Mouse (Mus musculus) left cerebral cortex, adult 2 months (tissue): ENCODE data around the gene Spef2. TPM values are rescaled to one million over a fixed set of nuclear protein-coding genes. Genes with fewer than 3 reads are reported as not detected.
"Not testable (repeated sequence)": the region's sequence is repeated elsewhere in the genome, so short reads cannot be mapped to it uniquely, and the experiment has no call there.

Source experiments
- DNase-seq, 2 experiments: peaks; one replicate each; pipeline ENCODE4 v3.0.0; 2021 to 2022; ENCODE audit warnings: low spot score in 2 of 2, mixed read lengths in 1 of 2; ENCODE audit errors: extremely low spot score in 1 of 2
- H3K27ac ChIP-seq: fragments of 200-600 bp; 2 replicates; pipeline ENCODE4 v1.8.1; 2022
- H3K4me3 ChIP-seq: fragments of 200-600 bp; 2 replicates; pipeline ENCODE4 v1.8.1; 2022
- CTCF ChIP-seq: fragments of 200-600 bp; IDR thresholded peaks from 2 replicates; pipeline ENCODE4 v1.8.1; 2022; ENCODE audit warnings: antibody characterized with exemption, mild to moderate bottlenecking, moderate library complexity
- intact Hi-C: fragments of 180-260 bp; cut with DNase I; formaldehyde crosslinking; loops from one replicate; pipeline ENCODE4 v1.15.1; 2025
- long read RNA-seq, 2 experiments: library from polyadenylated mRNA; stranded (forward); transcript quantifications; one replicate each; pipeline ENCODE4 v2.0.0; 2021; ENCODE audit warnings: borderline mapping rate in 2 of 2
- total RNA-seq, 2 experiments: library from RNA; stranded (reverse); gene quantifications; 2 replicates each; pipeline ENCODE4 v1.2.3; 2021

Gene Spef2
- total RNA-seq: under 1 TPM; 0.68 to 0.72 TPM
- long read RNA-seq, experiment 1: 0 reads
- long read RNA-seq, experiment 2: 0 reads

DNA sequence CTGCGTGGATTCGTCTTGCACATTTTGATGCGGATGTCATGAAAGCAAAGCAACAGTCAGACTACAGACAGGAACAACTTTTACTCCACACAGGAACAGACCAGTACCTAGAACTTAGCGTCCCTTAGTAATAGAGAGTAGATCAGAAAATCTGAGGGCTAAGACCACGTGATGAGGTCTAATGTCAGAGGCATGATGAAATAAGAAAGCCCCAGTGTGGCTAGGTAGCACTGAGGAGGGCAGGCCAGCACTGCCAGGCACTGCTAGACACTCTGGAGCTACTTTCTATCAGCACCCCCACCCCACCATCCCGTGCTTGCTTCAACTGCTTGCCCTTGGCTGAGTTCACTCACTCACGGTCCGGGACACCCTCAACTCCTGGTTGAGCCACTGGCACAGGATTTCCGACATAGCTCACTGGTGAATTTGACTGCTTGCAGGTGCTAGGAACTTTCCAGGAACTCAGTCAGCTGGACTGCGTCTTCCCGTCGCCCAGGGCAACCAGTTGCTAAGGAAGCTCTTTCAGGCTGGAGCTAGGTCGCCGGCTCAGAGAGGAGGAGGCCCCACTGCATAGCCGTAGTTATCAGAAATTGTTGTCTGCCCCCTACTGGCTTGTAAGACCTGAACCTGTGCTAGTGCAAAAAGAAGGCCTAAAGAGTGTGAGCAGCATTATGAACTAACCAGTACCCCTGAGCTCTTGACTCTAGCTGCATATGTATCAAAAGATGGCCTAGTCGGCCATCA lies at the start of gene Spef2:
Gene Spef2 (minus strand): TSS at position 510 of the 744 bp plus-strand sequence.
- TF ChIP-seq CTCF: peak; percentile 42
- intact Hi-C loops: loop anchor here (10.0 kb wide), 1 partner anchor 294 kb away; no protein-coding TSS in a partner anchor
- DNase-seq: peak; percentile 33 to 39
- peak within 1 kb of the TSS; percentile 30 for H3K4me3 ChIP-seq
- H3K27ac ChIP-seq: no peak within 1 kb of the TSS

DNA sequence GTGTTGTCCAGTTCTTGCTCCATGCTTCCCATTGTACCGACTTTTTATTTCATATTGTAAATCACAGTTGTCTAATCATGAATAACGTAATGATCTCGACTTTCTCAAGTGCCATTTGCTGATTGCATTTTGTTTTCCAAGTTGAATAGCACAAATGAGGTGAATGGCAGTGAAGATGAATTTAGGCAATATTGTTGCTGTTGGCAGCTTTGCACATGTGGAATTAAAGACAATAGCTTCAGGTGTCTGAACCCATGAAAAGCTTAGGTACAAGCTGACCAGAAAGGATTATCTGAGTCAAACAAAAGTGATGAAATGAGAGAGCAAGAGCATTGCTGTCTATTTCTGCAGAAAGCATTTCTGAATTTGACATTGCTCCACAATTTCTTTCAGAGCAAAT lies 45.5 kb upstream of the Spef2 start:
- Histone ChIP-seq H3K27ac (no peak overlapping the region), H3K4me3 (no peak overlapping the region)
- TF ChIP-seq CTCF: no peak
- DNase-seq: no peak
- intact Hi-C loops: no loop called here

DNA sequence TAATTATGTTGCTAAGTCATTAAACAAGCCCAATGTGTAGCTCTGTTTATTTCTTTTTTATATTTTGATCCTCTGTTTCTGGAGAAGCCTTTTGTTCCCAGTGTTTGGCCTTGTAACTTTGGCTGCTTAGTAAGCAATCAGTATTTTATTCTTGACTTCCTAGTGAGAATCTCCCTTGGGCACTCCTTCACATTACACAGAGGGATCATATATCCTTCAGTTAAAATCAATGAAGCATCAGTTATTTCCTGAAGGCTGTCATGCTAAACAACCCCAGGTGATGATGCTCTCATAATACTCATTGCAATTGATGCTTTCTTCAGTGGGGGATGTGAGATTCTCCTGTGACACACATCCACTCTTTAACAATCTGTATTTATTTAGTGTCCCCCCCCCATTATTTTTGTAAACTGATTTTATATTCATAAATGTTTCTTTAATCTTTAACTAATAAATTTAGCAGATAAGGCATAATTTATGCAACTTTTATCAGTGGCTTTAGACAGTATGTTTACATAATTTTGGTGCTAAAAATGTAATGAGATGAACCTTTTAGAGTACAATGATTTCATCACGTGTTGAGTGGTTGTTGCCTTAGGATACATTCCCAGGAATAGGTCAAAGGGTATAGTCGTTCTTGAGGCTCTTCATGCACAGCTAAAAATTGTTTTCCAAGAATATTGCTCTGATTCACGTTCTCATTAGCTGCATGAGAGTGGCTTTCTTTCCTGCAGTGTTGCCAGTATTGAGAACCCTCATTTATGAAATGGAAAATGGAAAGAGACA lies 39.8 kb upstream of the Spef2 start:
- no peak overlapping the region for H3K4me3 ChIP-seq
- DNase-seq: no peak
- intact Hi-C loops: no loop called here
- no peak overlapping the region for H3K27ac ChIP-seq
- TF ChIP-seq CTCF: no peak

DNA sequence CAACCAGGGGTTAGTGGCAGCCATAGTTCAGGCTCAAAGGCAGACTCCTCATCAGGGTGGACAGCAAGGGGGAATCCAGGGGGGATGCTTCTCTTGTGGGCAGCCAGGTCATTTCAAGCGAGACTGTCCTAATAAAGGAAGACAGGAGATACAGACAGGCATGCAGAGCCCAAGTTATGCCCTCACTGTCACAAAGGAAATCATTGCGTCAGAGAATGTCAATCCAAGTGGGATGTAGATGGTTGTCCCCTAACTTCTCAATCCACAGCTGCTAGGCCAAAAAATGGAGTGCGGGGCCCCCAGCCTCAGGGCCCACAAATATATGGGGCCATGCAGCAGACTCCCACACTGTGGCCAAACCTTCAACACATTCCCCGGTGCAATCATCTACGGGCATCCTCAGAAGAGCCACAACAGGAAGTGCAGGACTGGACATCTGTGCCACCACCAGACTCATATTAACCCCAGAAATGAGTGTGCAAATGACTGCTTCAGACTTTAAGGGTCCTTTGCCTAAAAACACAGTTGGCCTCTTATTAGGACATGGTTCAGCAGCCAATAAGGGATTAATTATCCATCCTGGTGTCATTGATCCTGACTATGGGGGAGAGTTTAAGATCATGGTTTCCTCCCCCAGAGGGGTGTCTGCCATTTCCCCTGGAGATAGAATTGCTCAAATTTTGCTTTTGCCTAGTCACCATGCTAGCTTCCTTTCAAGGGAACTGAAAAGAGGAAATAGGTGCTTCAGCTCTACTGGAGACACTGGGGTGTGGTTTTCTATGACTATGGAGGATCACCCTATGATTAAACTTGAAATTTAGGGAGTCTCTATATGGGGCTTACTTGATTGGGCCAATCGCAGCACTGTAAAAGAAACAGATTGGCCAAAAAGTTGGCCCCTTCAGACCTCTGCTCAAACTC lies 25.8 kb upstream of the Spef2 start:
- DNase-seq, H3K4me3 ChIP-seq, H3K27ac ChIP-seq, intact Hi-C loops: not testable (repeated sequence)

DNA sequence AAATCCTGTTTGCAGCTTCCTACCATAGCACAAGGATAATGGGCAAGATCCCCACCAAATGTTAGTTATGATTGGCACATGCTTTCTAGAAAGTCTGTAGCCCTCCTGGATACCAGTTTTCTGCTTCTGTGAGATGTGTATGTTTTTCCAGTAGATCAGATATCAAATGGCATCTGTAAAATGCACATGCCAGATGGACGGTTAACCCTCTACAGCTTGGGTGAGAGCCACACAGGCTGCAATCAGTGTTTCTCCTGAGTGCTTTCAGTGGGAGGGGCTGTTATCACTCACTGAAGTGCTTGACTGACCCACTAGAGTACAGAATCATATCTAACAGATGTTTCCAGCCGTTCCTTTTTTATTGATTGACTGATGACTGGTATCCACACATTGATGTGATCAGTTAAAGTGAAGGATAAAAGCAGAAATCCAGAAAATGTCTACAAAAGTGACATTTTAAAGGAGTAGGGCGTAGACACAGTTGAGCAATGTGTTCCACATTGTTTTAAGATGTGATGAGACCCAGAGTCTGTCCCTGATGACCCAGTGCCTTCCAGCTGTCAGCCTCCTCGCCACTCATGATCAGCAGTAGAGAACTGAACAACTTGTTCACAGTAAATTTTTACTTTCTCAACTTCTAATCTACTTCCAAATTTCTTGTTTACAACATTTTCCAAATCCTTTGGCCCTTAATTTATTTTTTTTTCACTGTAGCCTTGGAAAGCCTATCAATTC lies 19.7 kb upstream of the Spef2 start:
- TF ChIP-seq CTCF: no peak
- no peak overlapping the region for H3K4me3 ChIP-seq
- intact Hi-C loops: no loop called here
- DNase-seq: no peak
- no peak overlapping the region for H3K27ac ChIP-seq

DNA sequence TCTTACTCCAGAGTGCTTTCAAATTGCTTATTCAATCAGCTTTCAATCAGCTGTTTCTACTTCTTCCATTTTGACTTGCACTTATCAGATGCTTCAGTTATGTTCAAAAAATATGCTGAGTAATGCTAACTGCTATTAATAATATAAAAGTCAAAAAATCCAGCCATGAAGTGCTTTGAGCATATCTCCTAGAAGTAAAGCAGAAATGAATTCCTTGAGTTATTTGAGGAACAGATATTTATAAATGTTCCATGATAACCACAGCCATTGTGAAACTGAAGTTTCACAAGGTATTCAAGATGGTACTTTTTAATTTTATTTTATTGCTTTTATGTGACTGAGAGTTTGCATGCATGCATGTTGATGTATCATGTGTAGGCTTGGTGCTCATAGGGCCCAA lies 18.4 kb upstream of the Spef2 start:
- DNase-seq: no peak
- no peak for TF ChIP-seq CTCF
- H3K4me3 ChIP-seq: no peak overlapping the region
- intact Hi-C loops: no loop called here
- no peak overlapping the region for H3K27ac ChIP-seq

DNA sequence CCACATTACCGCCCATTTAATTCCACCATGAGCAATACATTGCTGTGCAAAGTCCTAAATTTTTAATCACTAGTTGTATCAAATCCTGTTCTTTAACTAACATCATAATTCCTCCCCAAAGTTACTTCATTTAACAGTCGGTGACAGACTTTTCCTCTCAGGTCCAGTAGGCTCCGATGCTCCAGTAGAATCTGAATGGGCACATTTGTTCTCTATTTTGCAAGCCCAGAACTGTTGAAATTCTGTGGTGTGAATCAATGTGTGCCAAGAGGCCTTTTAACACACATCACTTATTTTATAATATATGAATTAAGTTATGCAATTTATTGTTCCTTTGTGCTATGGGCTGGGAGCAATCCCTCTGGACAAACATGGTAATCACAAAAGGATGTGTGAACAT lies 2.3 kb upstream of the Spef2 start:
- TF ChIP-seq CTCF: no peak
- intact Hi-C loops: no loop called here
- Histone ChIP-seq H3K4me3 (no peak overlapping the region), H3K27ac (no peak overlapping the region)
- DNase-seq: no peak

DNA sequence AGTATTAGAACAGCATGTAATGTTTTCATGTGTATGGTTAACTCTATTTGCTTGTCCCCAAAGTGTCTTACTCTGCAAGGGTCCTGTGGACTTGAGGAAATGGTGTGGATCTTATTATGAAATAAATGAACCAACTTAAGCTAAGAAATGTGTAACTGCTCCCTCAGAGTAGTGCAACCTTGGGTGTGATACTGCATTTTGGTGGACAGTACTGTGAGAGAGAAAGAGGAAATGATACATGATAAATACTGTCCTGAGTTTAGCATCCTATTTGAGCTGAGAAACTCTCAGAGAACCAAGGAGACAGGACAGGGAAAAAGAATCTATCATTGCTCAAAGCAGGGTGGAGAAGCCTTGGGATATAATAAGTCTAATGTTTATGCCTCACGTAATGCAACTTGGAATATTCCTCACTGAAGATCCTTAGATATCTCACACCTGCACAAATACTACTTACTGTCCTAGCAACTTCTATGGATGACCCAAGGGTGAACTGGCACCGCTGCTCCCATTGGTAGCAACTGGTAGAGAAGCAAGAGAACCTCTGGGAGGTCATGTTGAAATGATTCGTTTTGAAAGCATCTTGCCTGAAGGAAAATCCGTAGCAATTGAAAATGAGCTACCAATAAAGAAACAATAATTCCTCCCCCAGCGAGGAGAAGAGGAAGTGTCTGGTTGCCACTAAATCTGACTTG lies 1.1 kb downstream of the Spef2 start:
- intact Hi-C loops: loop anchor here (10.0 kb wide), 1 partner anchor 293 kb away; no protein-coding TSS in a partner anchor
- no peak overlapping the region for H3K4me3 ChIP-seq
- TF ChIP-seq CTCF: no peak
- no peak for DNase-seq
- no peak overlapping the region for H3K27ac ChIP-seq

DNA sequence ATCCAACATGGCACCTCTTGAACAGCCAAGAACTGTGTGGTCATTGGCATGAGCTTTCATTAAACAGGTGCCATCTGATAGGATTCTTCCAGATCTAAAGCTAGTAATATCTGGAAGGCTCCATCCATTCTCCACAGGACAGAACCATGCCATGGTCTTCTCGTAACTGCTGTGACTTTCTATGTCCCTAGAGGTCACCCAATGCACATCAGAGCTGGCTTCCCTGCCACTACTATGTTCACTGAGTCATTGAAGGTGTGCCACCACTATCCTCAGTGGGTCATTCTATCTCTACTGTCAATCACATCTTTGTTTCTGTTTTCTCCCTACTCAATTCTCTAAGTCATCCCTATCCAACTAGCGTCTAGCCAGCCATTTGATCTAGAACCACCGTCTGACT lies 6.5 kb downstream of the Spef2 start:
- Histone ChIP-seq H3K4me3 (no peak overlapping the region), H3K27ac (no peak overlapping the region)
- no peak for DNase-seq
- intact Hi-C loops: loop anchor here (10.0 kb wide), 1 partner anchor 287 kb away; no protein-coding TSS in a partner anchor
- no peak for TF ChIP-seq CTCF

DNA sequence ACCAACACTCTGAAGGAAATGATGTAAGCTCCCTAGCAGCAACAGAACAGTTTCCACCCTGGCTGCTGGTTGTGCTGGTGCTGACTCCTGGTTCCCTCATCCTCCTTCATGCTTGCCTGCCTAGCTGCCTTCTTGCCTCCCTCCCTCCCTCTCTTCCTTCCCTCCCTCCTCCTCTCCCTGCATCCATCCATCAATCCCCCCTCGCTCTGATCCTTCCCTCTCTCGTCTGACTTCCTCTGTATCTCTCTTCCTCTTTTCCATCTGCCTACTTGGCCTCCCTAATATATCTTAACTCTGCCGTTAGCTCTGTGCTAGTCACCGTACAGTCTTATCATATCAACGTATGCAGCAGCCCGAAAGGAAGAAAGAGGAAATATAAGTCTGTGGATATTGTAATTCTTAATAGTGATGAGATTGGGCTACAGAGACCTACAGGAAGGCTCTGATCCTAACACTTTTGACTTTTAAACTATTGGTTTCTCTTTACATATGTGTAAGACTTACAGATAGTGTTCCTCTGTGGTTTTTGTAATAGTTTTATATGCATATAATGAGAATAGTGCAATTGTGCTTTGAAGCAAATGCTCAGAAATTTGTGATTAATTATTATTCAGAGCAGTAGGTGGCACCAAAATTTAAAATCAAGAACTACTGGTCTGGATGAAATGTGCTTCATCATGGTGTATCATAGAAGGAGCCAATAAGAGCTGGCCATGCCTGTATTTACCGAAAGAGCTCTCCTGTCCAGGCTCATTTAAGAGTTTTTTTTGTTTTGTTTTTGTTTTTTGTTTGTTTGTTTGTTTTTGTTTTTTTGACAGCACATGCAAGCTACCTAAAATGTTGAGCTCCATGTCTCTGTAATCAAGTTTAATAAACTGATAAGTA lies 33.9 kb downstream of the Spef2 start:
- intact Hi-C loops: no loop called here
- Histone ChIP-seq H3K27ac (no peak overlapping the region), H3K4me3 (no peak overlapping the region)
- no peak for TF ChIP-seq CTCF
- DNase-seq: no peak
